In the genomic region with DNA sequence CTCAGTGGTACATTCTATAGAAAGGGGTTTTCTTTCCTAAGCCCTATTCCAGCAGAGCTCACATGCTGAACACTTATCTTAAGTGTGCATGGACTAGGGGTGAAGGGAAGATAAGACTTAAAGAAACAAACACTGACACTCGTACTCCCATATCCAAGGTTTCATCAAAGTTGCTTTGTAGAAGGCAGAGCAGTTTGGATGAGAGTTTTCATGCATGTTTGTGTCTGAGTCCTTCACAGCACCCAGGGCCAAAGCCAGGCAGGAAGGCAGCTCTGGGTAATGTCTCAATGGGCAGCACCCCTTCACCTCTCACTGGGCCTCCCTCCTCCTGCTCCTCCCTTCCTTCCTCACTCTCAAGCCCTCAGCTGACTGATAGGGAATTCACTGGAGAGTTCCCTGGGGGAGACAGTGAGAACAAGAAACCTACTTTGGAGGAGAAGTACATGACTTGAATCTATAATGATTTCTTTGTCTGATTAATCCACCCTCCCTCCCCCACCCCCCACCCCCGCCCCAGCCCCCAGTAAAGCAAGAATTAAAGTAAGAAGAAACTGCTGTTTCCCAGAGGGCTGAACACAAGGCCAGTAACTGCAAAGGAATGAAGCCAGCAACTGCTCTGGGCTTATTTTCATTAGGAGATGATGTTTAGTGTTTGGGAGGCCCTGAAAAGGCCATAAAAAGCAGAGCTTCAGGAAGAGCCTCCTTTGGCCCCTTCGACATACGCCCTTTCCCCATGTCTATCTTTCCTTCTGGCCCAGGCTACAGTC, we compare ENCODE assay signal across 7 mouse cellular contexts.
DNase-seq lines count a peak whose midpoint lies in the region; ATAC-seq and TF ChIP-seq lines count a peak whose summit lies in the region.

No protein-coding gene starts in this region.

- peak; percentile 86 for DNase-seq in brain, embryonic 14.5 days (ENCODE audit: low read depth)
- DNase-seq in heart, postnatal 10 days = peak; percentile 57 to 58
- peak; percentile 74 for DNase-seq in midbrain, embryonic 14.5 days
- no peak for DNase-seq in layer of hippocampus, adult 8-10 months (ENCODE audit: low spot score in 2 of 2)

- intact Hi-C loops in heart, postnatal 10 days (cut with DNase I) = no loop called here

- no peaks in the 10 kb centered on the region for H3K9me3 ChIP-seq in embryonic facial prominence, embryonic 12.5 days
- no peaks in the 10 kb centered on the region for H3K9me3 ChIP-seq in limb, embryonic 13.5 days
- no peaks in the 10 kb centered on the region for H3K9me3 ChIP-seq in midbrain, embryonic 14.5 days (ENCODE audit: control insufficient read depth, low read length)

- H3K4me2 ChIP-seq in embryonic facial prominence, embryonic 12.5 days (replicated peaks) = no peak overlapping the region
- H3K4me2 ChIP-seq in limb, embryonic 13.5 days (replicated peaks) = no peak overlapping the region
- no peak overlapping the region for H3K4me2 ChIP-seq in midbrain, embryonic 14.5 days (ENCODE audit: low read length)

- H3K4me1 ChIP-seq in embryonic facial prominence, embryonic 12.5 days = peaks cover 12% of the 10 kb centered on the region
- peaks cover 17% of the 10 kb centered on the region for H3K4me1 ChIP-seq in limb, embryonic 13.5 days
- peaks cover 18% of the 10 kb centered on the region for H3K4me1 ChIP-seq in midbrain, embryonic 14.5 days (ENCODE audit: control insufficient read depth, insufficient read depth, low read length)

- 34% methylated on average over 4 of the region's 4 CpGs for WGBS in embryonic facial prominence, embryonic 12.5 days
- 29% methylated on average over 4 of the region's 4 CpGs for WGBS in limb, embryonic 13.5 days
- 6% methylated on average over 4 of the region's 4 CpGs for WGBS in midbrain, embryonic 14.5 days

- TF ChIP-seq POLR2A in brain, embryonic 14.5 days (IDR thresholded peaks at IDR 0.05; ENCODE audit: borderline replicate concordance, extremely low read depth, insufficient read depth, insufficient read length, poor library complexity, severe bottlenecking) = no peak

- no peaks in the 10 kb centered on the region for H3K36me3 ChIP-seq in embryonic facial prominence, embryonic 12.5 days
- no peaks in the 10 kb centered on the region for H3K36me3 ChIP-seq in limb, embryonic 13.5 days
- no peaks in the 10 kb centered on the region for H3K36me3 ChIP-seq in midbrain, embryonic 14.5 days (ENCODE audit: control insufficient read depth, insufficient read depth, low read length)

- H3K27me3 ChIP-seq in embryonic facial prominence, embryonic 12.5 days = no peaks in the 10 kb centered on the region
- H3K27me3 ChIP-seq in limb, embryonic 13.5 days = no peaks in the 10 kb centered on the region
- H3K27me3 ChIP-seq in midbrain, embryonic 14.5 days (ENCODE audit: control insufficient read depth, insufficient read depth, low read length) = no peaks in the 10 kb centered on the region

- peak overlapping the region; percentile 70 for H3K27ac ChIP-seq in embryonic facial prominence, embryonic 12.5 days
- peak overlapping the region; percentile 69 for H3K27ac ChIP-seq in limb, embryonic 13.5 days
- H3K27ac ChIP-seq in midbrain, embryonic 14.5 days (replicated peaks; ENCODE audit: low read depth, low read length) = peak overlapping the region; percentile 72

- H3K4me3 ChIP-seq in embryonic facial prominence, embryonic 12.5 days = no peak overlapping the region
- no peak overlapping the region for H3K4me3 ChIP-seq in limb, embryonic 13.5 days
- H3K4me3 ChIP-seq in midbrain, embryonic 14.5 days (replicated peaks; ENCODE audit: low read depth, low read length) = no peak overlapping the region

- H3K9ac ChIP-seq in embryonic facial prominence, embryonic 12.5 days = no peak overlapping the region
- H3K9ac ChIP-seq in limb, embryonic 13.5 days = no peak overlapping the region
- no peak overlapping the region for H3K9ac ChIP-seq in midbrain, embryonic 14.5 days (replicated peaks; ENCODE audit: low read length)

- no peak for TF ChIP-seq CTCF in brain, embryonic 14.5 days (IDR thresholded peaks at IDR 0.05; ENCODE audit: borderline replicate concordance, extremely low read depth, insufficient read depth, insufficient read length)

- no peak for ATAC-seq in embryonic facial prominence, embryonic 12.5 days (ENCODE audit: insufficient number of reproducible peaks, insufficient read depth, low FRiP score, low TSS enrichment)
- peak; percentile 64; the same call in 1 of the 2 replicates for ATAC-seq in limb, embryonic 13.5 days (ENCODE audit: low FRiP score, low read depth)
- ATAC-seq in midbrain, embryonic 14.5 days (ENCODE audit: low FRiP score, low TSS enrichment) = peak; percentile 77
- ATAC-seq in activated CD4-positive, CD25-positive, alpha-beta regulatory T cell, adult 4 months = no peak

Comparison
In these comparisons a context has a peak if more than half of its experiments do, and no peak if none do; other contexts are left out.
1. DNase-seq: peak in brain, embryonic 14.5 days (single experiment), heart, postnatal 10 days (2 of 2) and midbrain, embryonic 14.5 days (single experiment); none in layer of hippocampus, adult 8-10 months (0 of 2).
2. ATAC-seq: peak in limb, embryonic 13.5 days (single experiment) and midbrain, embryonic 14.5 days (single experiment); none in embryonic facial prominence, embryonic 12.5 days (single experiment) and activated CD4-positive, CD25-positive, alpha-beta regulatory T cell, adult 4 months (single experiment).
3. Peak in every context shown above with its lines, with median percentiles within 50 percentile points of each other: H3K27ac ChIP-seq.